Mouse (Mus musculus): ENCODE measurements around the gene Gm10031. TPM values are rescaled to one million over a fixed set of nuclear protein-coding genes. Genes with fewer than 3 reads are reported as not detected.

The Gm10031 gene
- polyA plus RNA-seq, 1 experiment: 1.8 TPM

DNA sequence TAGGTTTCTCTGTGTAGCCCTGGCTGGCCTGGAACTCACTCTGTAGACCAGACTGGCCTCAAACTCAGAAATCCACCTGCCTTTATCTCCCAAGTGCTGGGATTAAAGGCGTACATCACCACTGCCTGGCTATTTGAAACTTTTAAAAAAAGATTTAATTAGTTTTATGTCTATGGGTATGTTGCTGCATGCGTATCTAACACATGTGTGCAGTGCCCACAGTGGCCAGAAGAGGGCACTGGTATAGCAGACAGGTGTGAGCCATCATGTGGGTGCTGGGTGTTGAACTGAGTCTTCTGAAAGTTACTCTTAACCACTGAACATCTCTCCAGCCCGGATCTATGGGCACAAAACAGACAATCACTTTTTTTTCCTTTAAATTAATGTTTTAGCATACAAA lies 42.3 kb downstream of the Gm10031 start:
- TF ChIP-seq GATA1 (IDR thresholded peaks at IDR 0.05; ENCODE audit: borderline replicate concordance, low read length): no peak
- H3K36me3 ChIP-seq (replicated peaks; ENCODE audit: low read length): peaks cover 15% of the 10 kb centered on the region
- H3K4me3 ChIP-seq (replicated peaks): no peak overlapping the region
- no peaks in the 10 kb centered on the region for H3K9me3 ChIP-seq
- H3K27me3 ChIP-seq (replicated peaks): no peaks in the 10 kb centered on the region
- peaks cover 47% of the 10 kb centered on the region for H3K4me1 ChIP-seq

DNA sequence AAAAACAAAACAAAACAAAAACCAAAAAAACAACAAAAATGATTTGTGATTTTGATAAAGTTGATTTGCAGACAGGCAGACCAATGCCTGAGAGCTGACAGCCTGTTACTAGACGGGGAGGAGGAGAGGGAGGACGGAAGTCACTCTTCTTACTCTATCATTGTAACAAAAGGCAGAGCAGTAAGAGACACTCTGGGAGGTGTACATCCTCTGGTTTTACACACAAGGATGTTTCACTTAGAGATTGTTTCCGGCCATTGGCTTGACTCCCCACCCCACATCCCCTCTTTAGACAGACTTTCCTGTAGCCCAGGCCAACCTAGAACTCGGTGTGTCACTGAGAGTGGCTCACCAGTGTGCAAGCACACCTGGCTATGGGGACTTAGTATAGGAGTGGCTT lies 45.8 kb downstream of the Gm10031 start:
- H3K4me3 ChIP-seq (replicated peaks): no peak overlapping the region
- H3K36me3 ChIP-seq (replicated peaks; ENCODE audit: low read length): peaks cover 20% of the 10 kb centered on the region
- peaks cover 39% of the 10 kb centered on the region for H3K4me1 ChIP-seq
- TF ChIP-seq GATA1 (IDR thresholded peaks at IDR 0.05; ENCODE audit: borderline replicate concordance, low read length): no peak
- no peak for TF ChIP-seq FLI1 (IDR thresholded peaks at IDR 0.05; ENCODE audit: low read length)
- H3K9me3 ChIP-seq: no peaks in the 10 kb centered on the region
- H3K27me3 ChIP-seq (replicated peaks): no peaks in the 10 kb centered on the region

GRCm38 (mm10) chr1:156572952-156573351 lies 49.1 kb downstream of the Gm10031 start:
- Histone ChIP-seq H3K4me3 (replicated peaks) (no peak overlapping the region), H3K9me3 (no peaks in the 10 kb centered on the region), H3K27me3 (replicated peaks) (no peaks in the 10 kb centered on the region), H3K4me1 (peaks cover 32% of the 10 kb centered on the region), H3K36me3 (replicated peaks; ENCODE audit: low read length) (peaks cover 13% of the 10 kb centered on the region)
- no peak for TF ChIP-seq GATA1 (IDR thresholded peaks at IDR 0.05; ENCODE audit: borderline replicate concordance, low read length)
- no peak for TF ChIP-seq FLI1 (IDR thresholded peaks at IDR 0.05; ENCODE audit: low read length)

Other genes starting within 250 kb of the Gm10031 start
- not detected in 2 replicates for gene Tdrd5, start 220.3 kb upstream of the Gm10031 start, polyA plus RNA-seq (2012; ENCODE audit: insufficient read depth, low replicate concordance)
- 0.27 TPM in 1 of 2 replicates, not detected in the other for gene Nphs2, start 213.3 kb upstream of the Gm10031 start, polyA plus RNA-seq (2012; ENCODE audit: insufficient read depth, low replicate concordance)
- 95.0 and 1,003 TPM in 2 replicates for gene Gm2000, start 158.0 kb upstream of the Gm10031 start, polyA plus RNA-seq (2012; ENCODE audit: insufficient read depth, low replicate concordance)
- not detected in 2 replicates for gene Axdnd1, start 102.9 kb upstream of the Gm10031 start, polyA plus RNA-seq (2012; ENCODE audit: insufficient read depth, low replicate concordance)
- gene Soat1, start 49.7 kb upstream of the Gm10031 start, polyA plus RNA-seq (2012; ENCODE audit: insufficient read depth, low replicate concordance): 23.7 TPM in 1 of 2 replicates, not detected in the other
- 5.0 and 5.8 TPM in 2 replicates for gene Abl2, start 34.8 kb downstream of the Gm10031 start, polyA plus RNA-seq (2012; ENCODE audit: insufficient read depth, low replicate concordance)
- gene Tor3a, start 150.3 kb downstream of the Gm10031 start, polyA plus RNA-seq (2012; ENCODE audit: insufficient read depth, low replicate concordance): 18.1 and 29.8 TPM in 2 replicates
- 1.3 and 6.0 TPM in 2 replicates for gene Fam20b, start 195.1 kb downstream of the Gm10031 start, polyA plus RNA-seq (2012; ENCODE audit: insufficient read depth, low replicate concordance)

All from megakaryocyte, embryonic 14.5 days (primary cell).